Mouse (Mus musculus): ENCODE measurements around the gene Sik3. TPM values are rescaled to one million over a fixed set of nuclear protein-coding genes. Genes with fewer than 3 reads are reported as not detected.
"Not testable (repeated sequence)": the region's sequence is repeated elsewhere in the genome, so short reads cannot be mapped to it uniquely, and the experiment has no call there.

The Sik3 gene
- total RNA-seq, 2 experiments from 2014 or later, result 61.8 to 72.7 TPM

GRCm38 (mm10) chr9:46091157-46091556, 78.5 kb downstream of the Sik3 start:
- intact Hi-C loops (cut with DNase I); DNase-seq: not testable (repeated sequence)

GRCm38 (mm10) chr9:46092633-46093032, 80.0 kb downstream of the Sik3 start:
- intact Hi-C loops (cut with DNase I), result no loop called here
- DNase-seq, result no peak

- intact Hi-C loops (cut with DNase I), result no loop called here
These were observed 85.9 kb downstream of the Sik3 start for GRCm38 (mm10) chr9:46098360-46098985.

DNA sequence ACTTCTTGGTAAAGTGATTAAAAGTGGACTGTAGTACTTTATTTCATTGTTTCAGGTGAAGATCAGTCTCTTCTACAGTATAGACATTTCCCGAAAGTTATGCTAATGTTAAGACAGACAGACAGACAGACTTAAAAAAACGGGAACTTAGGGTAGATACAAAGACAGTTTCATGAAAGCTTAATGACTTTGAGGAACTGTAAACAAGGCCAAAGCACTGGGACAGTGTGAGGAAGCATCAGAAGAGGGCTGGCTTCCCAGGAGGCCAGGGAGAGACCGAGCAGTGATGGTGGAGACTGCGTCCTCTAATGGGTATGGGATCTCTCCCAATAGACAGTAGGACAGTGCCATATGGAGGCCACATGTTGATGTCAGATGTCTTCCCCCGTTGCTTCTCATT, 86.5 kb downstream of the Sik3 start:
- DNase-seq, result no peak
- intact Hi-C loops (cut with DNase I), result no loop called here

More at GRCm38 (mm10) chr9:46098360-46098985, 85.9 kb downstream of the Sik3 start:
- DNase-seq, result no peak

DNA sequence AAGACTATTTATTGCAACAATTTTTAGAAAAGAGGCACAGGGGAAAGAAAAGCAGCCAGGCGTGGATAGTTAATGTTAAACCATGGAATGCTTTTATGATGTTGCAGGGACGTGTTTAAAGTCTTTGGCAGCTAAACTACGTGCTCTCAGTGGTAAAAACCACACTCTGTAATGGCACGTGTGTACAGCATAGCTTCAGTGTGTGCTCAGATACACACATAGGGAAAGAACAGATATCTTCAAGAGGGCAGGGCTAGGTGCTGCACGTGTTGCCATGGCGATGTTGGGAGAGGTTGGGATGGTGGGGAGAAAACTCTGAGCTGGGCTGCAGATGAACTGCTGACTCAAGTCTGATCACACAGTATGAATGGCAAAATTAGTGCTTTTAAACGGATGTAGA, 90.5 kb downstream of the Sik3 start:
- intact Hi-C loops (cut with DNase I), result no loop called here
- no peak for DNase-seq

- intact Hi-C loops (cut with DNase I), result no loop called here
These were observed 93.5 kb downstream of the Sik3 start for GRCm38 (mm10) chr9:46106105-46106504.

DNA sequence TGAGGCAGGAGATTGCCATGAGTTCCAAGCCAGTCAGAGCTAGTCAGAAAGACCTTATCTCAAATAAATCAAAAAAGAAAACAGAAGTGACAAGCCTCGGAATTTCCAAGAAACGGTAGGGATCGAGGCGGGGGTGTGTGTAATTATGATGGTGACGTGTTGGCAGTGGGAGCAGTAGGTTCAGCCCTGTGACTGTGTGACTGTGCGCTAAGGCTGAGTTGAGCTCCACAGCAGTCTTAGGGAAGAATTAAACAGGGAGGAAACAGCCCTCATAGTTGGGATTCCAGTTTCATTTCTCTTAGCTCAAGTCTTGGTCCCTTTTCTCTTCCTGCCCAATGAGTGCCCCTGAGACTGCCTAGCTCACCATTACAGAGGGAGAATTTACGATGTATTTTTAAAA, 98.0 kb downstream of the Sik3 start:
- intact Hi-C loops (cut with DNase I), result no loop called here
- DNase-seq, result peak; percentile 45 to 54

More at GRCm38 (mm10) chr9:46106105-46106504, 93.5 kb downstream of the Sik3 start:
- DNase-seq, result no peak

GRCm38 (mm10) chr9:46111334-46111733, 98.7 kb downstream of the Sik3 start:
- intact Hi-C loops (cut with DNase I), result no loop called here
- no peak for DNase-seq

DNA sequence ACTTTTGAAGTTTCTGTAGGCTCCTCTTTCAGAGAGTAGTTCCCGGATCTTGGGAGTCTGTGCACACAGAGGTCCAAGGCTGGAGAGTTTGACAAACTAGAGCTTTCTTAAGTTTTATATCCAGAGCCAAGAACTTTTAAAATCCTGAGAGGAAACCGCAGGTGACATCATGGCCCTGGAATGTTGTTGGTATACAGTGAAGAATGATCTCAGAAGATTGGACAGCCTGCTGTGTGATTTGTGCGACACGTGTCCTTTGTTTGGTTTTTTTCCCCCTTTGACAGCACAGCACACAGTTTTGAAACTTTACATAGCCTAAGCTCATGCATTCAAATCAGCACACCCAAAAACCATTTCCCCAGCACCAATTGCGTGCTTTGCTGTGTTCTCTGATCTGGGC, 99.6 kb downstream of the Sik3 start:
- DNase-seq, result peak; percentile 74 to 77
- intact Hi-C loops (cut with DNase I), result no loop called here

DNA sequence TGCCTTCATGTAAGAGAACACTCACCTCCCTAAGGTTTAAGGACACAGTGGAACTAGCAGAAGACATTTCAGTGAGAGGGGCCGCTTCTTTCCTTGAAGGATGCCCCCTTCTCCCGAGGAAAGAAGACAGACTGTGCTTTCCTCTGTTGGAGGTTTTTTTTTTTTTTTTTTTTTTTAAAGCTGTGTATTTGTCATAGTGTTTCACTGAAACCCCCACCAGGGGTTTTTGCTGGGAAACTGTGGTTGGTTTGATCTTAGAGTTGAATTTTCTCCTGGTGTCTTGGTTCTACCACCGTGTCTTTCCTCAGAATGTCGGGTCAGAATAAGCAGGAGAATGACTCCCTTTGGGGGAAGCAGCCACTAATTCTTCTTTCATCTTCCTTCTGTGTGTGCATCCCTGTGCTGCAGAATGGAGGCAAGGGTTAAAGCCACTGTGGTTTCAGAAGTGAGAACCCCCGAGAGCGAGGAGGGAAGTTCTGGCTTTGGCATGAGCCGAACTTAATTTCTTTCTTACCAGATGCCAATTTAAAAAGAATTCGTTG, 106.3 kb downstream of the Sik3 start:
- intact Hi-C loops (cut with DNase I), result no loop called here

GRCm38 (mm10) chr9:46119943-46120441, 107.4 kb downstream of the Sik3 start:
- peak; percentile 89 for DNase-seq

More for the DNA sequence above, 106.3 kb downstream of the Sik3 start:
- no peak for DNase-seq

GRCm38 (mm10) chr9:46120468-46121253, 108.0 kb downstream of the Sik3 start:
- DNase-seq, result no peak
- intact Hi-C loops (cut with DNase I), result loop anchor here (5.0 kb wide), 2 partner anchors 88 to 108 kb away; partner anchors contain the start of genes Pafah1b2 and Sik3

More at GRCm38 (mm10) chr9:46119943-46120441, 107.4 kb downstream of the Sik3 start:
- intact Hi-C loops (cut with DNase I), result loop anchor here (5.0 kb wide), 2 partner anchors 88 to 108 kb away; partner anchors contain the start of genes Pafah1b2 and Sik3

DNA sequence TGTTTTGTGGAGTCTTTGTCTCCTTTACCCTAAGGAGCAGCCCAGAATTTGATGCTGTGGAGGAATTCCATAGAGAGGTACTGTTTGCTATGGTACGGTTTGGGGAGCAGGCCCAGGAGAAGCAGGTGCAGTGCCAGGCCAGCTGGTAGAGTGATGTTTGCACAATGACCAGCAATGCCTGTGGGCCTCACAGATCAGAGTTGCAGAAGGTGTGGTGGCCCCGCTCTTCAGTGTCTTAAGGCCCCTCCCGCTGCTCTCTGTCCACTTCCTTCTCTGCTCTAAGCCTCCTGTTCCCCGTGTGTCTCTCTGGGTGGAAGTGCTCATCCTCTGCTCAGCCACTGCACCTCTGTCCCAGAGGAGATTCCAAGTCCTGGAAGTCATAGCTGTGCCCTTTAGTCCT, 108.9 kb downstream of the Sik3 start:
- no peak for DNase-seq
- intact Hi-C loops (cut with DNase I), result loop anchor here (5.0 kb wide), 2 partner anchors 89 to 109 kb away; partner anchors contain the start of genes Pafah1b2 and Sik3

GRCm38 (mm10) chr9:46122731-46123130, 110.1 kb downstream of the Sik3 start:
- intact Hi-C loops (cut with DNase I), result loop anchor here (2.0 to 5.0 kb wide), 3 partner anchors 62 to 110 kb away; partner anchors contain the start of genes Pafah1b2 and Sik3
- no peak for DNase-seq

DNA sequence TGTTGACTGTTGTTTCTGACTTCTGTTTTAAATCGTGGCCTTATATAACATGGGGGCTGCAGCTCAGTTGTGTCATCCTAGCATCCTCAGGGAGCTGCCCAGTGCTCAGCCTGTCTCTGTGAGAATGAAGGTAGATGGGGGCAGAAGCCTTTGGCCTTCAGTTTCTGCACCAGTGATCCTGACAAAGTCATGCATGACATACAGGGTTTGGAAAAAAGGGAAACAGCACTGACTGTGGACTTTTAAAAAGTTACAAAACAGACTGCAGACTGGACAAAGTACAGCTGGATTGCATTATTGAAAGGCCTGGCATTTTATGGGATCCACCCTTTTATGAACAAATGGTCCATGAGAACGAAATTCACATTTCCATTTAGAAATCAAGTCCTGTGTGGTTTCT, 113.7 kb downstream of the Sik3 start:
- no peak for DNase-seq
- intact Hi-C loops (cut with DNase I), result no loop called here

GRCm38 (mm10) chr9:46127326-46127725, 114.7 kb downstream of the Sik3 start:
- intact Hi-C loops (cut with DNase I), result no loop called here
- DNase-seq, result no peak

- intact Hi-C loops (cut with DNase I), result no loop called here
- no peak for DNase-seq
These were observed 116.6 kb downstream of the Sik3 start for GRCm38 (mm10) chr9:46129241-46129640.

- DNase-seq; intact Hi-C loops (cut with DNase I): not testable (repeated sequence)
These were observed 120.2 kb downstream of the Sik3 start for GRCm38 (mm10) chr9:46132821-46133220.

- DNase-seq, result no peak
- intact Hi-C loops (cut with DNase I), result no loop called here
These were observed 126.2 kb downstream of the Sik3 start for GRCm38 (mm10) chr9:46138831-46139230.

DNA sequence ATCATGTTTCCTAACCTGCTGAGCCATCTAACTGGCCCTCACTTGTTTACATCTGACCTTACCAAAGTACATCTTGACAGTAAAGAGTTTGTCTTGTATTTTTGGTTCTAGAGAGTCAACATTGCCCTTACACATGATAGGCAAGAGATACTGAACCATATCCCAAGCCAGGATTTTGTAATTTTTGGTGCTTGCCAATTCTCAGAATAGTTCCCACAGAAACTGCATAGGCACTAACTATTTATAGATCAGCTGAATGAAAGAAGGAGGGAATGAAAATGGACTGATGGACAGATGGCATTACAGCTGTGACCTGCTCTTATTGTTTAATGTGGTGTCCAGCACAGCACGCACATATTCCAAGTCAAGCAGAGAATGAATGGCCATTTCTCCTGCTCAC, 128.2 kb downstream of the Sik3 start:
- intact Hi-C loops (cut with DNase I), result no loop called here
- DNase-seq, result no peak

DNA sequence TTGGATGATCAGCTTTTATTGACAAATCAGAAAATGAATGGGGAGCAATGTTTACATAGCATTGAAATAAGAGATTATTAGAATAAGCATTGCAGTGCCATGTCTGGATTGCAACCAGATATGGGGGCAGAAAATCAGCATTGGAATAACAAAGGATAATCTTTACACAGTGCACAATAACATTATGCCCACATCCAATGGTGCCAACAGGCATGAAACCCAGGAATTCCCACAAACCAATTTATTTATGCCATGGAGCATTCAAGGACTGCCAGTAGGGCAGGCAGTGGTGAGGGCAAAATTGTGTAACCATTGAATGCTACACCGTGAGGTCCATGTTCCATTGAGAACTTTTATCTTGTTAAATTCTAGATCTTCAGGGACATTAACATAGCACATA, 129.4 kb downstream of the Sik3 start:
- intact Hi-C loops (cut with DNase I), result no loop called here
- DNase-seq, result no peak
